Mouse (Mus musculus) kidney, adult 2 months (tissue): Measurements from ENCODE around the gene Foxn3. TPM values are rescaled to one million over a fixed set of nuclear protein-coding genes. Genes with fewer than 3 reads are reported as not detected.

Experiments used
- DNase-seq: peaks from one replicate; pipeline ENCODE4 v3.0.0; 2021
- H3K27ac ChIP-seq: fragments of 200-500 bp; 2 replicates; pipeline ENCODE4 v1.5.1; 2012; ENCODE audit warnings: low read depth, low read length, control low read depth, inconsistent platforms; ENCODE audit not compliant: insufficient read depth
- H3K27me3 ChIP-seq: fragments of 200-500 bp; replicated peaks from 2 replicates; pipeline ENCODE4 v1.6.1; 2012; ENCODE audit warnings: mild to moderate bottlenecking, moderate library complexity, low read length, inconsistent platforms; ENCODE audit not compliant: control insufficient read depth, insufficient read depth
- H3K36me3 ChIP-seq: fragments of 200-500 bp; 2 replicates; pipeline ENCODE4 v1.6.1; 2012; ENCODE audit warnings: mild to moderate bottlenecking, moderate library complexity, low read length, inconsistent platforms; ENCODE audit not compliant: control insufficient read depth, insufficient read depth
- H3K4me1 ChIP-seq: fragments of 200-500 bp; 2 replicates; pipeline ENCODE4 v1.6.1; 2011; ENCODE audit warnings: low read length; ENCODE audit not compliant: control insufficient read depth, insufficient read depth
- H3K4me3 ChIP-seq: fragments of 200-500 bp; 2 replicates; pipeline ENCODE4 v1.5.1; 2011; ENCODE audit warnings: mild to moderate bottlenecking, low read depth, low read length, control low read depth; ENCODE audit not compliant: insufficient read depth
- CTCF ChIP-seq: fragments of 200-500 bp; conservative IDR thresholded peaks from 2 replicates; pipeline ENCODE4 v1.5.1; 2011; ENCODE audit warnings: low read depth, mild to moderate bottlenecking, control low read depth, low read length, moderate library complexity, mixed read lengths; ENCODE audit not compliant: insufficient read depth, insufficient read length
- POLR2A ChIP-seq: fragments of 200-500 bp; IDR thresholded peaks from one replicate; pipeline ENCODE4 v1.6.1; 2011; ENCODE audit warnings: low read depth, low read length, control low read depth
- WGBS: fragments of 180-500 bp; shearing (Covaris S2); methylation state at CpG from one replicate; pipeline ENCODE4 v1.1.7; 2018; 5-methylcytosine and 5-hydroxymethylcytosine counted together
- polyA plus RNA-seq: library from polyadenylated mRNA; depleted of rRNA; stranded (reverse); fragments of >200 nt; gene quantifications from 2 replicates; pipeline ENCODE4 v1.2.3, GENCODE M21; 2012

The Foxn3 gene
- polyA plus RNA-seq, 1 experiment: 28.0 TPM

GRCm38 (mm10) chr12:99160061-99160460 is 403.3 kb downstream of the Foxn3 start:
- WGBS: 72% methylated on average over 8 of the region's 8 CpGs

GRCm38 (mm10) chr12:99155904-99156303 is 407.5 kb downstream of the Foxn3 start:
- no peak overlapping the region for H3K4me3 ChIP-seq
- no peaks in the 10 kb centered on the region for H3K36me3 ChIP-seq
- no peak for DNase-seq
- no peaks in the 10 kb centered on the region for H3K27me3 ChIP-seq
- TF ChIP-seq CTCF (no peak), POLR2A (no peak)
- H3K27ac ChIP-seq: no peak overlapping the region
- no peaks in the 10 kb centered on the region for H3K4me1 ChIP-seq
- 93% methylated on average over 5 of the region's 5 CpGs for WGBS

More at GRCm38 (mm10) chr12:99160061-99160460, 403.3 kb downstream of the Foxn3 start:
- DNase-seq: no peak
- TF ChIP-seq POLR2A (no peak), CTCF (no peak)
- Histone ChIP-seq H3K4me1 (no peaks in the 10 kb centered on the region), H3K4me3 (no peak overlapping the region), H3K36me3 (no peaks in the 10 kb centered on the region), H3K27me3 (no peaks in the 10 kb centered on the region), H3K27ac (no peak overlapping the region)

- DNase-seq: no peak
- no peaks in the 10 kb centered on the region for H3K4me1 ChIP-seq
- WGBS: 79% methylated on average over 7 of the region's 7 CpGs
- H3K27ac ChIP-seq: no peak overlapping the region
- no peaks in the 10 kb centered on the region for H3K27me3 ChIP-seq
- TF ChIP-seq CTCF (no peak), POLR2A (no peak)
- no peak overlapping the region for H3K4me3 ChIP-seq
- no peaks in the 10 kb centered on the region for H3K36me3 ChIP-seq
Measured at GRCm38 (mm10) chr12:99154230-99154629, 409.2 kb downstream of the Foxn3 start.

GRCm38 (mm10) chr12:99153664-99154063 is 409.7 kb downstream of the Foxn3 start:
- no peaks in the 10 kb centered on the region for H3K4me1 ChIP-seq
- DNase-seq: no peak
- no peaks in the 10 kb centered on the region for H3K27me3 ChIP-seq
- H3K4me3 ChIP-seq: no peak overlapping the region
- TF ChIP-seq CTCF (no peak), POLR2A (no peak)
- WGBS: 30% methylated on average over 10 of the region's 10 CpGs
- H3K36me3 ChIP-seq: no peaks in the 10 kb centered on the region
- H3K27ac ChIP-seq: no peak overlapping the region

DNA sequence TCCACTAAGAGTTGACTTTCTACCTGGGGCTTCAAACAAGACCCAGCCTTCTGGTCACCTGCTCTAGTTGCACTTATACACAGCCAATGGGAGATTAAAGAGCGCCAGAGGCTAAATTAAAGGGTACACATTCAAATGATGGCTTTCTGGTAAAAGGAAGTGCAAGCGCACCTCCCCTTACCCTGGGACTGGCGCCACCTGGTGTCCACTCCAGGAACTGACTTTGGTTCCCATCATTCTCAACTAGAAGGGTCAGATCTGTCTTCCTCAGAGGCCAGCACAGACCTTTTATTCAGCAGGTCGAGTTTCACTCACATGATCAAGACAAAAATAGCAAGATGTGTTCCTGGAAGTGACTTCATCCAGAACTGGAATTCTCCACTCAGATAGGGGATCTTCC is 413.3 kb downstream of the Foxn3 start:
- Histone ChIP-seq H3K4me1 (no peaks in the 10 kb centered on the region), H3K27me3 (no peaks in the 10 kb centered on the region), H3K4me3 (no peak overlapping the region), H3K27ac (no peak overlapping the region), H3K36me3 (no peaks in the 10 kb centered on the region)
- WGBS: 50% methylated on average over 4 of the region's 4 CpGs
- peak; percentile 56 for DNase-seq
- TF ChIP-seq POLR2A: no peak
- TF ChIP-seq CTCF: peak; percentile 85

- no peak overlapping the region for H3K27ac ChIP-seq
- H3K36me3 ChIP-seq: no peaks in the 10 kb centered on the region
- DNase-seq: no peak
- no peaks in the 10 kb centered on the region for H3K4me1 ChIP-seq
- H3K27me3 ChIP-seq: no peaks in the 10 kb centered on the region
- H3K4me3 ChIP-seq: no peak overlapping the region
- 86% methylated on average over 6 of the region's 6 CpGs for WGBS
- TF ChIP-seq POLR2A: no peak
- no peak for TF ChIP-seq CTCF
Measured at GRCm38 (mm10) chr12:99149193-99149592, 414.2 kb downstream of the Foxn3 start.
